Mouse (Mus musculus): Measurements from ENCODE around the gene Cacna2d1. TPM values are rescaled to one million over a fixed set of nuclear protein-coding genes. Genes with fewer than 3 reads are reported as not detected.

Cacna2d1 gene
- polyA plus RNA-seq, 1 experiment = 1.00 TPM

GRCm38 (mm10) chr5:16363171-16363570 lies 428.7 kb downstream of the Cacna2d1 start:
- no peak for DNase-seq
- Histone ChIP-seq H3K36me3 (ENCODE audit: control insufficient read depth, insufficient read depth, low read length) (no peaks in the 10 kb centered on the region), H3K4me1 (replicated peaks; ENCODE audit: control insufficient read depth, insufficient read depth, low read length) (no peaks in the 10 kb centered on the region), H3K27ac (ENCODE audit: control insufficient read depth, insufficient read depth, low read length) (no peak overlapping the region), H3K4me3 (ENCODE audit: control insufficient read depth, insufficient read depth, low read length) (no peak overlapping the region), H3K27me3 (ENCODE audit: control insufficient read depth, insufficient read depth, low read length) (no peaks in the 10 kb centered on the region)
- 79% methylated on average over 2 of the region's 2 CpGs for WGBS
- TF ChIP-seq CTCF (IDR thresholded peaks at IDR 0.05; ENCODE audit: borderline replicate concordance, control insufficient read depth, extremely low read depth, insufficient read depth, low read length, poor library complexity) (no peak), POLR2A (IDR thresholded peaks at IDR 0.05; ENCODE audit: control insufficient read depth, extremely low read depth, insufficient read depth, low read length, poor library complexity) (no peak)

DNA sequence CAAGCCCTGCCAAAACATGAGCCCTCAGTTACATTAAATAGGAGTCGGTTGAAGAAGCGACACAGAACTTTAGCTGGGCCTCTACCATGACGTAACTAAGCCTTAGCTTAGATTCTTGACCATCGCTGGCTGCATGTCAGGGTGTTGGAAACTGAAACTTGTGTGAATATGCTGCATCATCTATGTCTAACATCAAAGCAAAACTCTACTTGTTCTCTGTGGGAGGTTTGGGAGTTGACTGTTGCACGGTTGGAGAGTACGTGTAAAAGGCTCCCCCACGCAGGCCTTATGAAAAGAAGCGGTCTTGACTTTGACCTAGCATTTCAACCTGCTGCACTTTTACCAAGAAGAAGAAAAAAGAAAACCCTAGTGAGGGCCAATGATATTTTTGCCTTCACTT lies 436.2 kb downstream of the Cacna2d1 start:
- no peaks in the 10 kb centered on the region for H3K4me1 ChIP-seq (replicated peaks; ENCODE audit: control insufficient read depth, insufficient read depth, low read length)
- no peaks in the 10 kb centered on the region for H3K36me3 ChIP-seq (ENCODE audit: control insufficient read depth, insufficient read depth, low read length)
- no peak for TF ChIP-seq POLR2A (IDR thresholded peaks at IDR 0.05; ENCODE audit: control insufficient read depth, extremely low read depth, insufficient read depth, low read length, poor library complexity)
- H3K27ac ChIP-seq (ENCODE audit: control insufficient read depth, insufficient read depth, low read length) = no peak overlapping the region
- no peak for DNase-seq
- no peaks in the 10 kb centered on the region for H3K27me3 ChIP-seq (ENCODE audit: control insufficient read depth, insufficient read depth, low read length)
- H3K4me3 ChIP-seq (ENCODE audit: control insufficient read depth, insufficient read depth, low read length) = no peak overlapping the region
- 76% methylated on average over 8 of the region's 8 CpGs for WGBS

GRCm38 (mm10) chr5:16373966-16374365 lies 439.5 kb downstream of the Cacna2d1 start:
- H3K4me1 ChIP-seq (replicated peaks; ENCODE audit: control insufficient read depth, insufficient read depth, low read length) = no peaks in the 10 kb centered on the region
- H3K27me3 ChIP-seq (ENCODE audit: control insufficient read depth, insufficient read depth, low read length) = no peaks in the 10 kb centered on the region
- H3K4me3 ChIP-seq (ENCODE audit: control insufficient read depth, insufficient read depth, low read length) = no peak overlapping the region
- TF ChIP-seq CTCF (IDR thresholded peaks at IDR 0.05; ENCODE audit: borderline replicate concordance, control insufficient read depth, extremely low read depth, insufficient read depth, low read length, poor library complexity) (no peak), POLR2A (IDR thresholded peaks at IDR 0.05; ENCODE audit: control insufficient read depth, extremely low read depth, insufficient read depth, low read length, poor library complexity) (no peak)
- no peak for DNase-seq
- WGBS = 93% methylated on average over 4 of the region's 4 CpGs
- H3K27ac ChIP-seq (ENCODE audit: control insufficient read depth, insufficient read depth, low read length) = no peak overlapping the region
- no peaks in the 10 kb centered on the region for H3K36me3 ChIP-seq (ENCODE audit: control insufficient read depth, insufficient read depth, low read length)

DNA sequence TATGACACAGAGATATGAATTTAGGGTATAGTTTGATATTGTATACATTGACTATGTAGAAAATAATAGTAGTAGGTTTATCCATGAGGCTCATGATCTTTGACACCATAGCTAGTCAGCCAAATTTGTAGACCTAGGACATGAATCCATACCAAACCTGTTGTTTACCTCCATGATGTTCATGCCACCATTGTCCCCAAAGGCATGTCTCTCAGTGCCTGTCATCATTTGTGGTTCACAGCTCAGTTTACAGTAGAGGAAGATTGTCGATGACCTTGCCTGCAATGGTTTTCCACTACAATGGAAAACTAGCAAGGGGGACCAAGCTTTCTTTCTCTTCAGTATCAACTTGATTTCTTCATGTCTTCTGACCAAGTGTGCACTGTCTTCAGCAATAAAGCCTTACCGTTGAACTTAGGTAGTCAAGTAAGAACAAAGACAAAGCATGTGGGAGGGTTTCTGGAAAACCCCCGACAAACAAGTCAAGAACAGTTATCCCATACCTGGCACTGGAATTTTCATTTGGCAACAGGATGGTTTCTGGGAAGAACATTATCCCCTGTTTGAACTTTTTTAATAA lies 441.9 kb downstream of the Cacna2d1 start:
- no peak for DNase-seq
- H3K27me3 ChIP-seq (ENCODE audit: control insufficient read depth, insufficient read depth, low read length) = no peaks in the 10 kb centered on the region
- WGBS = 92% methylated on average over 3 of the region's 3 CpGs
- H3K4me1 ChIP-seq (replicated peaks; ENCODE audit: control insufficient read depth, insufficient read depth, low read length) = no peaks in the 10 kb centered on the region
- TF ChIP-seq POLR2A (IDR thresholded peaks at IDR 0.05; ENCODE audit: control insufficient read depth, extremely low read depth, insufficient read depth, low read length, poor library complexity) = no peak
- no peak for TF ChIP-seq CTCF (IDR thresholded peaks at IDR 0.05; ENCODE audit: borderline replicate concordance, control insufficient read depth, extremely low read depth, insufficient read depth, low read length, poor library complexity)
- H3K36me3 ChIP-seq (ENCODE audit: control insufficient read depth, insufficient read depth, low read length) = no peaks in the 10 kb centered on the region
- H3K4me3 ChIP-seq (ENCODE audit: control insufficient read depth, insufficient read depth, low read length) = no peak overlapping the region
- H3K27ac ChIP-seq (ENCODE audit: control insufficient read depth, insufficient read depth, low read length) = no peak overlapping the region

- H3K27me3 ChIP-seq (ENCODE audit: control insufficient read depth, insufficient read depth, low read length) = no peaks in the 10 kb centered on the region
- H3K36me3 ChIP-seq (ENCODE audit: control insufficient read depth, insufficient read depth, low read length) = no peaks in the 10 kb centered on the region
- TF ChIP-seq CTCF (IDR thresholded peaks at IDR 0.05; ENCODE audit: borderline replicate concordance, control insufficient read depth, extremely low read depth, insufficient read depth, low read length, poor library complexity) = no peak
- TF ChIP-seq POLR2A (IDR thresholded peaks at IDR 0.05; ENCODE audit: control insufficient read depth, extremely low read depth, insufficient read depth, low read length, poor library complexity) = no peak
- no peak for DNase-seq
- no peaks in the 10 kb centered on the region for H3K4me1 ChIP-seq (replicated peaks; ENCODE audit: control insufficient read depth, insufficient read depth, low read length)
- H3K4me3 ChIP-seq (ENCODE audit: control insufficient read depth, insufficient read depth, low read length) = no peak overlapping the region
- 4% methylated on average over 8 of the region's 8 CpGs for WGBS
- no peak overlapping the region for H3K27ac ChIP-seq (ENCODE audit: control insufficient read depth, insufficient read depth, low read length)
Observed at GRCm38 (mm10) chr5:16410011-16410410, 475.5 kb downstream of the Cacna2d1 start.

- H3K4me3 ChIP-seq (ENCODE audit: control insufficient read depth, insufficient read depth, low read length) = no peak overlapping the region
- no peak for TF ChIP-seq POLR2A (IDR thresholded peaks at IDR 0.05; ENCODE audit: control insufficient read depth, extremely low read depth, insufficient read depth, low read length, poor library complexity)
- TF ChIP-seq CTCF (IDR thresholded peaks at IDR 0.05; ENCODE audit: borderline replicate concordance, control insufficient read depth, extremely low read depth, insufficient read depth, low read length, poor library complexity) = no peak
- no peak for DNase-seq
Observed at GRCm38 (mm10) chr5:16414693-16415092, 480.2 kb downstream of the Cacna2d1 start.

DNA sequence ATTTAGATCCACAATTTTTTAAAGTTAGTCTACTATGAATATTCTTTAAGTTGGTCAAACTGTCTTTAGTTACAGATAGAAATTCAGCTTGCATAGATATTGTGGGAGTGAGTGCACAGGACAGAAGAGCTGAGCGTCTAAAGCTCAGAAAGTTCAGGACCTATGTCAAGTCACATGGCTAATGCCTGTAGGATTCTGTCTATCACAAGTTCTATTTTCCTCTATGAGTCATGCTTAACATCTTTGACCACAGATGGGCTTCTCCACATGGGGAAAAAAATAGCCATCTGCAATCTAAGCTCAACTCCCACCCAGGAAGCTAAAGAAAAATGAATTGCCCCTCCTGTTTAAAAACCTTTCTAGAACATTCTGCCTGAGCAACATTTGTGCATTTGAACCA lies 483.5 kb downstream of the Cacna2d1 start:
- WGBS = 96% methylated on average over 1 of the region's 1 CpGs
- TF ChIP-seq CTCF (IDR thresholded peaks at IDR 0.05; ENCODE audit: borderline replicate concordance, control insufficient read depth, extremely low read depth, insufficient read depth, low read length, poor library complexity) (no peak), POLR2A (IDR thresholded peaks at IDR 0.05; ENCODE audit: control insufficient read depth, extremely low read depth, insufficient read depth, low read length, poor library complexity) (no peak)
- H3K27me3 ChIP-seq (ENCODE audit: control insufficient read depth, insufficient read depth, low read length) = no peaks in the 10 kb centered on the region
- no peak overlapping the region for H3K4me3 ChIP-seq (ENCODE audit: control insufficient read depth, insufficient read depth, low read length)
- no peaks in the 10 kb centered on the region for H3K4me1 ChIP-seq (replicated peaks; ENCODE audit: control insufficient read depth, insufficient read depth, low read length)
- H3K27ac ChIP-seq (ENCODE audit: control insufficient read depth, insufficient read depth, low read length) = no peak overlapping the region
- DNase-seq = no peak
- no peaks in the 10 kb centered on the region for H3K36me3 ChIP-seq (ENCODE audit: control insufficient read depth, insufficient read depth, low read length)

More at GRCm38 (mm10) chr5:16414693-16415092, 480.2 kb downstream of the Cacna2d1 start:
- Histone ChIP-seq H3K27me3 (ENCODE audit: control insufficient read depth, insufficient read depth, low read length) (no peaks in the 10 kb centered on the region), H3K36me3 (ENCODE audit: control insufficient read depth, insufficient read depth, low read length) (no peaks in the 10 kb centered on the region), H3K27ac (ENCODE audit: control insufficient read depth, insufficient read depth, low read length) (no peak overlapping the region), H3K4me1 (replicated peaks; ENCODE audit: control insufficient read depth, insufficient read depth, low read length) (no peaks in the 10 kb centered on the region)

Data from thymus, adult 2 months (tissue).